Mouse (Mus musculus): Measurements from ENCODE around the gene Notch4. TPM values are rescaled to one million over a fixed set of nuclear protein-coding genes. Genes with fewer than 3 reads are reported as not detected.

Gene Notch4
- total and polyA plus RNA-seq, 2 experiments from 2014 or later: 6.8 to 43.2 TPM

- H3K36me3 ChIP-seq (replicated peaks; ENCODE audit: control insufficient read depth, insufficient read depth, low read length): no peaks in the 10 kb centered on the region
- DNase-seq (ENCODE audit: low spot score) (no peak), ATAC-seq (ENCODE audit: insufficient read depth, low read depth) (no peak)
- WGBS: 4% methylated on average over 48 of the region's 48 CpGs
- peak overlapping the region; percentile 37 for H3K4me3 ChIP-seq (ENCODE audit: low read depth, low read length)
- TF ChIP-seq EP300 (IDR thresholded peaks at IDR 0.05; ENCODE audit: low read depth) (no peak), CTCF (IDR thresholded peaks at IDR 0.05; ENCODE audit: low read depth) (no peak)
- peak overlapping the region; percentile 59 for H3K4me2 ChIP-seq (ENCODE audit: low read depth, low read length)
- no peaks in the 10 kb centered on the region for H3K9me3 ChIP-seq (replicated peaks; ENCODE audit: control insufficient read depth, low read length)
- H3K4me1 ChIP-seq (ENCODE audit: control insufficient read depth, insufficient read depth): peaks cover 16% of the 10 kb centered on the region
- peak overlapping the region; percentile 36; the same call in 1 of the 2 replicates for H3K27ac ChIP-seq (ENCODE audit: low read depth)
- peak overlapping the region; percentile 41; the same call in 1 of the 2 replicates for H3K9ac ChIP-seq (replicated peaks; ENCODE audit: low read depth, low read length)
- H3K27me3 ChIP-seq (ENCODE audit: control insufficient read depth, insufficient read depth, low read length): peaks cover 50% of the 10 kb centered on the region
Measured at GRCm38 (mm10) chr17:34630761-34631301, 66.8 kb downstream of the Notch4 start.

GRCm38 (mm10) chr17:34631647-34632046 is 67.6 kb downstream of the Notch4 start:
- peak overlapping the region; percentile 35 for H3K4me3 ChIP-seq (ENCODE audit: low read depth, low read length)
- WGBS: 8% methylated on average over 12 of the region's 12 CpGs
- H3K36me3 ChIP-seq (replicated peaks; ENCODE audit: control insufficient read depth, insufficient read depth, low read length): no peaks in the 10 kb centered on the region
- peaks cover 50% of the 10 kb centered on the region for H3K27me3 ChIP-seq (ENCODE audit: control insufficient read depth, insufficient read depth, low read length)
- peak overlapping the region; percentile 59 for H3K4me2 ChIP-seq (ENCODE audit: low read depth, low read length)
- no peak for DNase-seq (ENCODE audit: low spot score)
- H3K4me1 ChIP-seq (ENCODE audit: control insufficient read depth, insufficient read depth): peaks cover 10% of the 10 kb centered on the region
- ATAC-seq (ENCODE audit: insufficient read depth, low read depth): no peak
- H3K27ac ChIP-seq (ENCODE audit: low read depth): no peak overlapping the region
- H3K9ac ChIP-seq (replicated peaks; ENCODE audit: low read depth, low read length): peak overlapping the region; percentile 22; the same call in 1 of the 2 replicates
- H3K9me3 ChIP-seq (replicated peaks; ENCODE audit: control insufficient read depth, low read length): no peaks in the 10 kb centered on the region
- TF ChIP-seq EP300 (IDR thresholded peaks at IDR 0.05; ENCODE audit: low read depth): no peak
- no peak for TF ChIP-seq CTCF (IDR thresholded peaks at IDR 0.05; ENCODE audit: low read depth)

DNA sequence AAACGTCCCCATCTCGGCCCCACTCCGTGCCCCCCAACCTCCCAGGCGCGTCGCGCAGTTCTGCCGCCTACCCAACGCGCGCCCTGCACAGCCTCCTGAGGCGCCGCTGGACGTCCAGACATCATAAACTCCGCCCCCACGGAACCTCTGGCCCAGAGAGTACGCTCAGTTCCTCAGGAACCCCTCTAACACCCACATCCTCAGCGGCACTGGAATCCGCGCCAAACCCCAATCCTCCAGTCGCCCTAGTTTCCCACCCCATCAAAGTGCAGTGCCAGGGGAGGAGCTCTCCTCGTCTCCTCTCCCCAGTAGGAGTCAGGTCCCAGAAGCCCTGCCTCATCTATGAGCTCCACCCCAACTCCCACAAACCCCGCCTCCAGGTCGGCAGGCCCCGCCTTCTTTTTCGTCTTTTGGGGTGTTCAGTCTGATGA is 68.2 kb downstream of the Notch4 start:
- TF ChIP-seq CTCF (IDR thresholded peaks at IDR 0.05; ENCODE audit: low read depth) (no peak), EP300 (IDR thresholded peaks at IDR 0.05; ENCODE audit: low read depth) (no peak)
- Histone ChIP-seq H3K9ac (replicated peaks; ENCODE audit: low read depth, low read length) (peak overlapping the region; percentile 22; the same call in 1 of the 2 replicates), H3K4me2 (ENCODE audit: low read depth, low read length) (peak overlapping the region; percentile 59), H3K27ac (ENCODE audit: low read depth) (no peak overlapping the region), H3K4me1 (ENCODE audit: control insufficient read depth, insufficient read depth) (peaks cover 10% of the 10 kb centered on the region), H3K9me3 (replicated peaks; ENCODE audit: control insufficient read depth, low read length) (no peaks in the 10 kb centered on the region), H3K4me3 (ENCODE audit: low read depth, low read length) (peak overlapping the region; percentile 35), H3K27me3 (ENCODE audit: control insufficient read depth, insufficient read depth, low read length) (peaks cover 50% of the 10 kb centered on the region), H3K36me3 (replicated peaks; ENCODE audit: control insufficient read depth, insufficient read depth, low read length) (no peaks in the 10 kb centered on the region)
- DNase-seq (ENCODE audit: low spot score): no peak
- 2% methylated on average over 26 of the region's 26 CpGs for WGBS
- 0 out of 2 replicates have a peak, but pooled peaks have one; percentile 12 for ATAC-seq (ENCODE audit: insufficient read depth, low read depth)

DNA sequence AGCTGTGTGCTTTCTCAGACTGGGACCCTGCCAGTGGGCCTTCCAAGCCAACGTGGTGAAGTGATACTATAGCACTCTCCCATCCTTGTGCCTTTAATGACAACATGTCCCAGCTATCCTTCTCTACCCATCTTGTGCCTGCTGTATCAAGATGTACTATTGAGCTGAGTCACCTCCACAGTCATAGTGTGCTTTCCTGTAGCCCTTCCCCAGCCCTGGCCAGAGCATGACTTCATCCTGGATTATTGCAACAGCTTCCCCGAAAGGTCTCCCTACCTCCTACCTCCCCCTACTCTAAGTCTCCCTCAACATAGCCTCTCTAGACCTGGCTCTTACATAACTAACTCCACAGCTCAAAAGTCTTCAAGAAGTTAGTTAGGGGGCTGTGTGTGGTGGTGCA is 71.6 kb downstream of the Notch4 start:
- H3K4me1 ChIP-seq (ENCODE audit: control insufficient read depth, insufficient read depth): no peaks in the 10 kb centered on the region; the same call in 1 of the 2 replicates
- no peak for DNase-seq (ENCODE audit: low spot score)
- no peaks in the 10 kb centered on the region for H3K9me3 ChIP-seq (replicated peaks; ENCODE audit: control insufficient read depth, low read length)
- H3K4me3 ChIP-seq (ENCODE audit: low read depth, low read length): no peak overlapping the region
- WGBS: 61% methylated on average over 2 of the region's 2 CpGs
- no peak overlapping the region for H3K4me2 ChIP-seq (ENCODE audit: low read depth, low read length)
- TF ChIP-seq CTCF (IDR thresholded peaks at IDR 0.05; ENCODE audit: low read depth) (no peak), EP300 (IDR thresholded peaks at IDR 0.05; ENCODE audit: low read depth) (no peak)
- ATAC-seq (ENCODE audit: insufficient read depth, low read depth): no peak
- no peaks in the 10 kb centered on the region for H3K36me3 ChIP-seq (replicated peaks; ENCODE audit: control insufficient read depth, insufficient read depth, low read length)
- no peak overlapping the region for H3K27ac ChIP-seq (ENCODE audit: low read depth)
- H3K27me3 ChIP-seq (ENCODE audit: control insufficient read depth, insufficient read depth, low read length): peaks cover 32% of the 10 kb centered on the region
- H3K9ac ChIP-seq (replicated peaks; ENCODE audit: low read depth, low read length): no peak overlapping the region

- no peaks in the 10 kb centered on the region for H3K9me3 ChIP-seq (replicated peaks; ENCODE audit: control insufficient read depth, low read length)
- ATAC-seq (ENCODE audit: insufficient read depth, low read depth) (no peak), DNase-seq (ENCODE audit: low spot score) (no peak)
- TF ChIP-seq EP300 (IDR thresholded peaks at IDR 0.05; ENCODE audit: low read depth) (no peak), CTCF (IDR thresholded peaks at IDR 0.05; ENCODE audit: low read depth) (no peak)
- no peak overlapping the region for H3K9ac ChIP-seq (replicated peaks; ENCODE audit: low read depth, low read length)
- no peak overlapping the region for H3K27ac ChIP-seq (ENCODE audit: low read depth)
- WGBS: 56% methylated on average over 3 of the region's 3 CpGs
- H3K4me2 ChIP-seq (ENCODE audit: low read depth, low read length): no peak overlapping the region
- no peak overlapping the region for H3K4me3 ChIP-seq (ENCODE audit: low read depth, low read length)
- no peaks in the 10 kb centered on the region for H3K36me3 ChIP-seq (replicated peaks; ENCODE audit: control insufficient read depth, insufficient read depth, low read length)
- H3K4me1 ChIP-seq (ENCODE audit: control insufficient read depth, insufficient read depth): no peaks in the 10 kb centered on the region; the same call in 1 of the 2 replicates
- peaks cover 14% of the 10 kb centered on the region for H3K27me3 ChIP-seq (ENCODE audit: control insufficient read depth, insufficient read depth, low read length)
Measured at GRCm38 (mm10) chr17:34637459-34637858, 73.4 kb downstream of the Notch4 start.

Other genes starting within 250 kb of the Notch4 start
- not detected in 2 replicates for gene H2-Eb2, start 238.6 kb upstream of the Notch4 start, total RNA-seq (2014; rRNA removed; ENCODE audit: low replicate concordance)
- gene H2-Eb2, start 238.6 kb upstream of the Notch4 start, polyA plus RNA-seq (2015; fragmentation: Nextera tagmentation; extraction: Ambion mirVana): not detected in 2 replicates
- gene Btnl2, start 209.4 kb upstream of the Notch4 start, total RNA-seq (2014; rRNA removed; ENCODE audit: low replicate concordance): not detected in 2 replicates
- not detected in 2 replicates for gene Btnl2, start 209.4 kb upstream of the Notch4 start, polyA plus RNA-seq (2015; fragmentation: Nextera tagmentation; extraction: Ambion mirVana)
- not detected in 2 replicates for gene Btnl1, start 187.1 kb upstream of the Notch4 start, total RNA-seq (2014; rRNA removed; ENCODE audit: low replicate concordance)
- not detected in 2 replicates for gene Btnl1, start 187.1 kb upstream of the Notch4 start, polyA plus RNA-seq (2015; fragmentation: Nextera tagmentation; extraction: Ambion mirVana)
- not detected in 2 replicates for gene BC051142, start 165.4 kb upstream of the Notch4 start, total RNA-seq (2014; rRNA removed; ENCODE audit: low replicate concordance)
- gene BC051142, start 165.4 kb upstream of the Notch4 start, polyA plus RNA-seq (2015; fragmentation: Nextera tagmentation; extraction: Ambion mirVana): 0.41 and 0.62 TPM in 2 replicates
- gene Btnl4, start 87.0 kb upstream of the Notch4 start, total RNA-seq (2014; rRNA removed; ENCODE audit: low replicate concordance): not detected in 2 replicates
- gene Btnl4, start 87.0 kb upstream of the Notch4 start, polyA plus RNA-seq (2015; fragmentation: Nextera tagmentation; extraction: Ambion mirVana): not detected in 2 replicates
- gene Btnl6, start 46.9 kb upstream of the Notch4 start, total RNA-seq (2014; rRNA removed; ENCODE audit: low replicate concordance): not detected in 2 replicates
- gene Btnl6, start 46.9 kb upstream of the Notch4 start, polyA plus RNA-seq (2015; fragmentation: Nextera tagmentation; extraction: Ambion mirVana): not detected in 2 replicates
- gene Gpsm3, start 25.5 kb downstream of the Notch4 start, total RNA-seq (2014; rRNA removed; ENCODE audit: low replicate concordance): 0.53 and 3.1 TPM in 2 replicates
- gene Gpsm3, start 25.5 kb downstream of the Notch4 start, polyA plus RNA-seq (2015; fragmentation: Nextera tagmentation; extraction: Ambion mirVana): 5.9 and 6.0 TPM in 2 replicates
- 42.6 and 59.1 TPM in 2 replicates for gene Pbx2, start 27.0 kb downstream of the Notch4 start, total RNA-seq (2014; rRNA removed; ENCODE audit: low replicate concordance)
- gene Pbx2, start 27.0 kb downstream of the Notch4 start, polyA plus RNA-seq (2015; fragmentation: Nextera tagmentation; extraction: Ambion mirVana): 3.3 and 4.4 TPM in 2 replicates
- 2.7 and 5.8 TPM in 2 replicates for gene Ager, start 33.6 kb downstream of the Notch4 start, total RNA-seq (2014; rRNA removed; ENCODE audit: low replicate concordance)
- 0.85 and 1.9 TPM in 2 replicates for gene Ager, start 33.6 kb downstream of the Notch4 start, polyA plus RNA-seq (2015; fragmentation: Nextera tagmentation; extraction: Ambion mirVana)
- 29.6 and 42.5 TPM in 2 replicates for gene Rnf5, start 39.4 kb downstream of the Notch4 start, total RNA-seq (2014; rRNA removed; ENCODE audit: low replicate concordance)
- 79.9 and 86.5 TPM in 2 replicates for gene Rnf5, start 39.4 kb downstream of the Notch4 start, polyA plus RNA-seq (2015; fragmentation: Nextera tagmentation; extraction: Ambion mirVana)
- gene Agpat1, start 40.0 kb downstream of the Notch4 start, total RNA-seq (2014; rRNA removed; ENCODE audit: low replicate concordance): 112 and 120 TPM in 2 replicates
- 39.1 and 39.6 TPM in 2 replicates for gene Agpat1, start 40.0 kb downstream of the Notch4 start, polyA plus RNA-seq (2015; fragmentation: Nextera tagmentation; extraction: Ambion mirVana)
- gene Egfl8, start 51.7 kb downstream of the Notch4 start, total RNA-seq (2014; rRNA removed; ENCODE audit: low replicate concordance): 0.15 and 0.93 TPM in 2 replicates
- 0.97 and 1.3 TPM in 2 replicates for gene Egfl8, start 51.7 kb downstream of the Notch4 start, polyA plus RNA-seq (2015; fragmentation: Nextera tagmentation; extraction: Ambion mirVana)
- gene Ppt2, start 64.2 kb downstream of the Notch4 start, total RNA-seq (2014; rRNA removed; ENCODE audit: low replicate concordance): 35.7 and 37.4 TPM in 2 replicates
- 24.0 and 25.7 TPM in 2 replicates for gene Ppt2, start 64.2 kb downstream of the Notch4 start, polyA plus RNA-seq (2015; fragmentation: Nextera tagmentation; extraction: Ambion mirVana)
- 0.35 TPM in 1 of 2 replicates, not detected in the other for gene Prrt1, start 65.3 kb downstream of the Notch4 start, total RNA-seq (2014; rRNA removed; ENCODE audit: low replicate concordance)
- gene Prrt1, start 65.3 kb downstream of the Notch4 start, polyA plus RNA-seq (2015; fragmentation: Nextera tagmentation; extraction: Ambion mirVana): 0.16 and 0.19 TPM in 2 replicates
- 2.6 and 7.1 TPM in 2 replicates for gene Fkbpl, start 80.5 kb downstream of the Notch4 start, total RNA-seq (2014; rRNA removed; ENCODE audit: low replicate concordance)
- 12.3 and 13.4 TPM in 2 replicates for gene Fkbpl, start 80.5 kb downstream of the Notch4 start, polyA plus RNA-seq (2015; fragmentation: Nextera tagmentation; extraction: Ambion mirVana)
- 15.8 and 16.6 TPM in 2 replicates for gene Atf6b, start 82.9 kb downstream of the Notch4 start, total RNA-seq (2014; rRNA removed; ENCODE audit: low replicate concordance)
- gene Atf6b, start 82.9 kb downstream of the Notch4 start, polyA plus RNA-seq (2015; fragmentation: Nextera tagmentation; extraction: Ambion mirVana): 22.5 and 24.3 TPM in 2 replicates
- 24.5 and 26.8 TPM in 2 replicates for gene Tnxb, start 106.3 kb downstream of the Notch4 start, total RNA-seq (2014; rRNA removed; ENCODE audit: low replicate concordance)
- 1.8 and 2.0 TPM in 2 replicates for gene Tnxb, start 106.3 kb downstream of the Notch4 start, polyA plus RNA-seq (2015; fragmentation: Nextera tagmentation; extraction: Ambion mirVana)
- 0.80 and 0.85 TPM in 2 replicates for gene C4b, start 179.6 kb downstream of the Notch4 start, total RNA-seq (2014; rRNA removed; ENCODE audit: low replicate concordance)
- 0.88 and 0.93 TPM in 2 replicates for gene C4b, start 179.6 kb downstream of the Notch4 start, polyA plus RNA-seq (2015; fragmentation: Nextera tagmentation; extraction: Ambion mirVana)
- gene Cyp21a1, start 240.3 kb downstream of the Notch4 start, total RNA-seq (2014; rRNA removed; ENCODE audit: low replicate concordance): not detected in 2 replicates
- gene Cyp21a1, start 240.3 kb downstream of the Notch4 start, polyA plus RNA-seq (2015; fragmentation: Nextera tagmentation; extraction: Ambion mirVana): not detected in 2 replicates

Data from heart, postnatal 0 days (tissue).